Mouse (Mus musculus): ENCODE measurements around the gene Ccdc32.

DNA sequence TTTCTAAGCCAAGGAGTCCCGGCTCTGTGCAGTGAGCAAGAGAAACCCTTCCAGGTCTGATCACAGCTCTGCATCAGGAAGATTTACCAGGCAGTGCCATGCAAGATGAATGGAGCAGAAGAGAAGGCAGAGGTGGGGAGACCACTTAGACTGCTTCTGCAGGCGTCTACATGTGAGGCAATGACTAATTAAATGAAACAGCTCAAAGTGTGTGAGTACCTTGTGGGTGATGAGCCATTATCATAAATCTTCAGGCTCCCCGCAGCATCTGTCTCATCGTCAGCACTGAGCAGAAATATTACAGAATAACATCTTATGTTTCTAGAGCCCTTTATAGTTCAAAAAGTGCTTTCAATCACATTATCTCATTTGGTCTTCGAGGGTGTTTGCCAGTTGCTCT, 33.7 kb downstream of the Ccdc32 start:
- TF ChIP-seq CTCF (IDR thresholded peaks at IDR 0.05; ENCODE audit: borderline replicate concordance, extremely low read depth, insufficient read depth, insufficient read length), result no peak
- TF ChIP-seq POLR2A (IDR thresholded peaks at IDR 0.05; ENCODE audit: borderline replicate concordance, extremely low read depth, insufficient read depth, insufficient read length, poor library complexity, severe bottlenecking), result no peak

Data from brain, embryonic 14.5 days (tissue).